Mouse (Mus musculus) 416B (cell line): ENCODE results near the gene Celsr3.

Experiments used
- DNase-seq: peaks from one replicate; pipeline ENCODE4 v3.0.0; 2011; ENCODE audit warnings: low read depth

Gene Celsr3

GRCm38 (mm10) chr9:108855335-108855734 lies 29.2 kb downstream of the Celsr3 start:
- DNase-seq = no peak

- no peak for DNase-seq
Observed at GRCm38 (mm10) chr9:108858792-108859527, 32.8 kb downstream of the Celsr3 start.
